Mouse (Mus musculus) ES-E14 (cell line): ENCODE results near the gene Selenof.

Experiments
- CHD2 ChIP-seq: IDR thresholded peaks from 2 replicates; pipeline ENCODE4 v1.6.1; 2014; ENCODE audit warnings: mild to moderate bottlenecking, low read depth, low read length, inconsistent platforms
- HCFC1 ChIP-seq: IDR thresholded peaks from 2 replicates; pipeline ENCODE4 v1.6.1; 2012; ENCODE audit warnings: low read length, inconsistent platforms, borderline replicate concordance; ENCODE audit not compliant: insufficient read depth
- MAFK ChIP-seq: IDR thresholded peaks from 2 replicates; pipeline ENCODE4 v1.6.1; 2014; ENCODE audit warnings: mild to moderate bottlenecking, low read depth, low read length, inconsistent platforms; ENCODE audit not compliant: insufficient read depth
- ZC3H11A ChIP-seq: IDR thresholded peaks from 2 replicates; pipeline ENCODE4 v1.6.1; 2012; ENCODE audit warnings: low read depth, mild to moderate bottlenecking, inconsistent platforms, low read length, borderline replicate concordance
- ZNF384 ChIP-seq: IDR thresholded peaks from 2 replicates; pipeline ENCODE4 v1.6.1; 2012; ENCODE audit warnings: low read depth, low read length, inconsistent platforms

- no peak for TF ChIP-seq MAFK
- TF ChIP-seq HCFC1 = no peak
- no peak for TF ChIP-seq CHD2
- TF ChIP-seq ZNF384 = no peak
- no peak for TF ChIP-seq ZC3H11A
Observed at GRCm38 (mm10) chr3:144616654-144617425, 46.7 kb downstream of the Selenof start.
